Mouse (Mus musculus) E14TG2a.4 (cell line): ENCODE data around the gene Rpain.

Source experiments
- H3K27me3 ChIP-seq: 2 replicates; pipeline ENCODE4 v1.6.1; 2014; ENCODE audit warnings: low read length, control low read depth; ENCODE audit not compliant: insufficient read depth
- H3K36me3 ChIP-seq: 2 replicates; pipeline ENCODE4 v1.6.1; 2014; ENCODE audit warnings: low read length, control low read depth; ENCODE audit not compliant: insufficient read depth
- H3K4me1 ChIP-seq: replicated peaks from 2 replicates; pipeline ENCODE4 v1.6.1; 2014; ENCODE audit warnings: low read depth, low read length, control low read depth
- H3K4me3 ChIP-seq: replicated peaks from 2 replicates; pipeline ENCODE4 v1.5.1; 2014; ENCODE audit warnings: mild to moderate bottlenecking, low read length
- H3K9me3 ChIP-seq: 2 replicates; pipeline ENCODE4 v1.6.1; 2014; ENCODE audit warnings: low read length, control low read depth
- CTCF ChIP-seq: conservative IDR thresholded peaks from 2 replicates; pipeline ENCODE4 v1.5.1; 2014; ENCODE audit warnings: low read length
- NANOG ChIP-seq: IDR thresholded peaks from 2 replicates; pipeline ENCODE4 v1.6.1; 2014; ENCODE audit warnings: borderline replicate concordance, low read length, mixed read lengths
- POU5F1 ChIP-seq: IDR thresholded peaks from 2 replicates; pipeline ENCODE4 v1.6.1; 2014; ENCODE audit warnings: low read length, borderline replicate concordance

The Rpain gene

DNA sequence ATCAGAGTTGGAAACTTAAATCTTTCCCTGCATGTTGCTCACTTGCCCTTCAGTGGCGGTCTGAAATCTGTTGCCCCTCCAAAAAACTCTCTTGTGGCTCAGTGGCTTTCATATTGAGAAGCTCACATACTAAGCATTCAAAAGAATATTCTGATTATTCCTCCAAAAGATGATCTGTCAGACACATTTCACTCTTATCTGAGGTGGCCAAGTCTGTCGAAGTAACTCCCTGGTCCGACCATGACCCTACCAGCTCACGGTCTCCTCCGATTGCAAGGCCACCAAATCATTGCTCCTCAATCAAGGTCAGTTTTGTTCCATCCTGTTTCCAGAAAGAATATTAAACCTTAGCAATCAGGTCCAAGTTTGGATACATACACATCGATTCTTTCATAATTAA, 37.0 kb downstream of the Rpain start:
- no peaks in the 10 kb centered on the region for H3K9me3 ChIP-seq
- peaks cover 21% of the 10 kb centered on the region for H3K4me1 ChIP-seq
- no peak overlapping the region for H3K4me3 ChIP-seq
- H3K36me3 ChIP-seq: peaks cover 58% of the 10 kb centered on the region
- no peaks in the 10 kb centered on the region for H3K27me3 ChIP-seq
- no peak for TF ChIP-seq POU5F1
- TF ChIP-seq NANOG: no peak
- TF ChIP-seq CTCF: no peak

DNA sequence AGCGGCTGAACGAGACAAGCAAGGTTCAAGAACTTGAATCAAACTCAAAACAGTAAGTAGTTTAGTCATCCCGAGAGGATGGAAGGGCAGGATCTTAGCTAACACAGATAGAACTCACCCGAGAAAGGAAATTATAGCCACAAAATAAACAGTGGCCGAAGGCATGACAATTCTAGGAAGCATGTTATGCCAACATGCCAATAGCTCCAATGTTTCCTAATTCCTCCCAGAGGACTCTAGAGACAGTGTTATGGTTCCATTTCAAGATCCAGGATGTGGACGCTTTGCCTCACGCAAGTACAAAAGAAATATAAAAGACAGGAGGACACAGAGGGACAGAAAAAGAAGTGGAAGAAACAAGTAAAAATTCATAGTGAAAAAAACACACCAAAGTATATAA, 37.8 kb downstream of the Rpain start:
- Histone ChIP-seq H3K4me3 (no peak overlapping the region), H3K4me1 (peaks cover 14% of the 10 kb centered on the region), H3K9me3 (no peaks in the 10 kb centered on the region), H3K27me3 (no peaks in the 10 kb centered on the region), H3K36me3 (peaks cover 59% of the 10 kb centered on the region)
- TF ChIP-seq POU5F1 (no peak), CTCF (no peak), NANOG (no peak)

DNA sequence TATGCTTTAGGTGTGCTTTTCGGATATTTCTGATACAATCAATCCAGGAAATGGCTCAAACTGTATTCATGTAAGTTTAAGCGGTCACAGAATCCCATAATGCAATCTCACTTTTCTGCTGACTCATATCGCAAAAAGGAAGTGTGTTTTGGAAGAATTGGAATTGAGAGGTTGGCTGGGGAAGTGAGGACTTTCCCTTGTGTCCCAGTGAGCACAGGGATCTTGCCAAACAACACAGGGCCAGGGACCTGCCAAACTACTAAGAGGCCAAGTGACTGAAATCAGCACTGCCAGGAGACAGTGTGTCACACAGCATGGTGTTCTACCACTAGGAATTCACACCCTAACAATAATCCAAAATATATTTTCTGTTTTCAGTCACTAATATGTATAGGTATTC, 38.3 kb downstream of the Rpain start:
- Histone ChIP-seq H3K27me3 (no peaks in the 10 kb centered on the region), H3K4me3 (no peak overlapping the region), H3K9me3 (no peaks in the 10 kb centered on the region), H3K4me1 (peaks cover 9% of the 10 kb centered on the region), H3K36me3 (peaks cover 63% of the 10 kb centered on the region)
- TF ChIP-seq NANOG (no peak), CTCF (no peak), POU5F1 (no peak)

DNA sequence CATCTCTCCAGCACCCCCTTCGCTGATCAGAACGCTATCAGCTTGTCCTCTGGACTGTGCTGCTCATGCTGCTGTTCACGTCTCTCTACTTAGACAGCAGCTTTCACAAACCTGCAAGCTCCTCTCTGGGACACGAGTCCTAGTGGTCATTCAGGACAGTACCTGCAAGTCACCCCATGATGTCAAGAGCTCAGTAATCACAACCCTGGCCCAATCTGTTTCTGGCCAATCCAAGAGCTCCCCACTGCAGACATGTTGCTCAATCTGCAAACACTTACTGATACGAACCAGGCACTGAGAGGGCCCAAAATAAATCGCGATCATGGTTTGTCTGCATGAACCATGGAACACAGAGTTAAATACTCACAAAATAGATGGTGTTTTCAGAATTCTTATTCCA, 42.7 kb downstream of the Rpain start:
- TF ChIP-seq NANOG (no peak), POU5F1 (no peak), CTCF (no peak)
- no peaks in the 10 kb centered on the region for H3K27me3 ChIP-seq
- H3K36me3 ChIP-seq: peaks cover 79% of the 10 kb centered on the region
- H3K4me3 ChIP-seq: no peak overlapping the region
- no peaks in the 10 kb centered on the region for H3K9me3 ChIP-seq
- H3K4me1 ChIP-seq: peaks cover 16% of the 10 kb centered on the region

DNA sequence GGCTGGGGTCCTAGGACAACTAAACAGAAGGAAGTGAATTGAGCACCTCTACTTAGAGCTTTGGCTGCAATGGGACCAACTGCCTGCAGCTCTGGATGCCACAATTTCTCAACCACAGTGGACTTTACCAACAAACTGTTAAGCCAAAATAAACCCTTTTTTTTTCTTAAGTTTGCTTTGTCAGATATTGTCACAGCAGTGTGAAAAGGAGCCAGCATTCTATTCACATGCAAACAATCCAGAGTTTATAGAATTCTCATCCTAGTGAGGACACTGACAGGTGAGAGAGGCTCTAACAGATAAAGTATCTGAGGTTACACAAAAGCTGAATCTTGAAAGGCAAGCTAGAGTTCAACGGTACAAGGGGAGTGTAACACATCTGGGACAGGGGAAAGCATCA, 47.0 kb downstream of the Rpain start:
- no peaks in the 10 kb centered on the region for H3K9me3 ChIP-seq
- H3K4me3 ChIP-seq: no peak overlapping the region
- H3K36me3 ChIP-seq: peaks cover 53% of the 10 kb centered on the region
- no peaks in the 10 kb centered on the region for H3K27me3 ChIP-seq
- TF ChIP-seq CTCF: no peak
- TF ChIP-seq NANOG: no peak
- no peak for TF ChIP-seq POU5F1
- H3K4me1 ChIP-seq: peaks cover 37% of the 10 kb centered on the region

DNA sequence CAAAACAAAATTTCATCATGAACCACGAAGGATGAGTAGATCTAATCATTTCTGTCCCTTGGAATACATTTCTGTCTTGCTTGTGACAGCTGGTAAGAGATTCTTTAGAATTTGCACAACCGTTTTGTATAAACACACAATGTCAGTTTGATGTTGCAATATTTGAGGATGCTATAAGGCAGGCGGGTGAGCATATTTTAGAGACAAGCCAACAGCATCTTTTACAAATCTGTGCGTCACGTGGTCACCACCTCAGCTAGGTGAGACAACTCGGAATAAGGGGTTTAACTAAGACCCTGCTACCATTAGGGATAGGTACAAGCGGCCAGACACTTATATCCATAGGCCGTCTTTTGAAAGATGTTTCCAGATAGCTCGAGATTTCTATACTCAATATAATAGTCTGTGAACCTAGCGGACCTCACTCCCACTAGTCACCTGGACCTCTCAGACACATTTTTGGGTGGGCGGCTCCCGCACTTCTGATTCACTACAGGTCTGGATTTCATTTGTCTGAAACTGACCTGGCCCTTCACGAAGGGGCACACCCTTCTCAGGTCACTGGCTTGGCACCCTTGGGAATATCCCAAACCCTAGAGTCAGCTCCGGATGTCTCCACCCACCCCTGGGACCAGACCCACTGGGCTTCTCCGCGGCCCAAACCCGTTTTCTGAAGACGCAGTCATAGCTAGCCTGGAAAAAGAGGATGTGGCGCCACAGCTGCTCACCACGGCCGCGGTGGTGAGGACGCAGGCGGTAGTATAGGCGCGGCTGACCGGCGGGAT, 48.6 kb downstream of the Rpain start:
- Histone ChIP-seq H3K36me3 (peaks cover 53% of the 10 kb centered on the region), H3K4me1 (peaks cover 46% of the 10 kb centered on the region)
- no peak for TF ChIP-seq CTCF
- no peak for TF ChIP-seq NANOG
- no peak for TF ChIP-seq POU5F1

DNA sequence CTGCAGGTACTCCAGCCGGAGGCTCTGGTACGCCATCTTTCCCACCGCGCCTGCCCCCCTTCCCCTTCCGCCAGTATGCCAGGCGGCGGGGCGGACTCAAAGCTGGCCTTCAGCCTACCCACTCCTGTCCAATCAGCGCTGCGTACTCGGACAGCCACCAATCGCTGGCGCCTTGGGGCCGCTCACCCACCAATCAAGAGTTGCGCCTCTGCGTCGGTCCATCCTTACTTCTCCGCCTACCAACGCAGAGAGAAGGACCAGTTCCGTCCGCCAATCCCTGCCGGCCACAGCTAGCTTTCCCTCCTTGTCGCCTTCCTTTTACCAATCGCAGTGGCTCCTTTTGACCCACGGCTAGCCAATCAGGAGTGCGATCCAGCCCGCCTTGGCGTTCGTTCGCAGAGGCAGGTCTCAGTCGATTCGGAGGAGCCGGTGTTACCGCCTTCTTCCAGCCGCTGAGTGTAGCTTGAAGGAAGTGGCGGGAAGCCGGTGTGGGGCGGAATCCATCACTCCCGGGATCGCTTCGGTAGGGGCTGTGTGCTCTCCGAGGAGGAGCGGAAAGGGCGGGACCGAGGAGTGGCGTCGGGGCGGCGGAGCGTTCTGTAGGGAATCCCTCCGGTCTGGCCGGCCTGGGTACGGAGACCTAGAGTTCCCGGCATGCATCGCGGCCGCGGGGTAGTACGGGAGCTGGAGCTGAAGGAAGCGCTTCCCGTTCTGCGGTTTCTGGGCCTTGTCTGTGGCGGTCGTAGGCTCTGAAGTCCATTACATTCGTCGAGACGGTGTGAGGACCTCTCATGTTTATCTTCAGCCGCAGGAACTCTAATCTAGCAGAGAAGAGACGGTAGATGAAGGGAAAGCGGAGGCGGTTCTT, 49.4 kb downstream of the Rpain start, which contains the start of the genes Mis12 and Derl2:
Gene Mis12 (plus strand): TSS at position 411 of the 868 bp plus-strand sequence.
Gene Derl2 (minus strand): TSS at position 641 of the 868 bp plus-strand sequence.
- peak within 1 kb of the TSS; percentile 97 for H3K4me3 ChIP-seq
- H3K9me3 ChIP-seq: no peaks in the 10 kb centered on the region
- H3K36me3 ChIP-seq: peaks cover 53% of the 10 kb centered on the region
- H3K27me3 ChIP-seq: no peaks in the 10 kb centered on the region
- peaks cover 46% of the 10 kb centered on the region for H3K4me1 ChIP-seq
- TF ChIP-seq CTCF (no peak), NANOG (no peak), POU5F1 (no peak)

More for the DNA sequence above, 48.6 kb downstream of the Rpain start:
- Histone ChIP-seq H3K27me3 (no peaks in the 10 kb centered on the region), H3K4me3 (peak overlapping the region; percentile 97), H3K9me3 (no peaks in the 10 kb centered on the region)
